Mouse (Mus musculus) kidney, adult 2 months (tissue): ENCODE data around the gene Olfr1302. TPM values are rescaled to one million over a fixed set of nuclear protein-coding genes. Genes with fewer than 3 reads are reported as not detected.

ENCODE experiments used
- DNase-seq: peaks from one replicate; pipeline ENCODE4 v3.0.0; 2021
- H3K27ac ChIP-seq: fragments of 200-500 bp; 2 replicates; pipeline ENCODE4 v1.5.1; 2012; ENCODE audit warnings: low read depth, low read length, control low read depth, inconsistent platforms; ENCODE audit not compliant: insufficient read depth
- H3K27me3 ChIP-seq: fragments of 200-500 bp; replicated peaks from 2 replicates; pipeline ENCODE4 v1.6.1; 2012; ENCODE audit warnings: mild to moderate bottlenecking, moderate library complexity, low read length, inconsistent platforms; ENCODE audit not compliant: control insufficient read depth, insufficient read depth
- H3K36me3 ChIP-seq: fragments of 200-500 bp; 2 replicates; pipeline ENCODE4 v1.6.1; 2012; ENCODE audit warnings: mild to moderate bottlenecking, moderate library complexity, low read length, inconsistent platforms; ENCODE audit not compliant: control insufficient read depth, insufficient read depth
- H3K4me1 ChIP-seq: fragments of 200-500 bp; 2 replicates; pipeline ENCODE4 v1.6.1; 2011; ENCODE audit warnings: low read length; ENCODE audit not compliant: control insufficient read depth, insufficient read depth
- H3K4me3 ChIP-seq: fragments of 200-500 bp; 2 replicates; pipeline ENCODE4 v1.5.1; 2011; ENCODE audit warnings: mild to moderate bottlenecking, low read depth, low read length, control low read depth; ENCODE audit not compliant: insufficient read depth
- CTCF ChIP-seq: fragments of 200-500 bp; conservative IDR thresholded peaks from 2 replicates; pipeline ENCODE4 v1.5.1; 2011; ENCODE audit warnings: low read depth, mild to moderate bottlenecking, control low read depth, low read length, moderate library complexity, mixed read lengths; ENCODE audit not compliant: insufficient read depth, insufficient read length
- POLR2A ChIP-seq: fragments of 200-500 bp; IDR thresholded peaks from one replicate; pipeline ENCODE4 v1.6.1; 2011; ENCODE audit warnings: low read depth, low read length, control low read depth
- WGBS: fragments of 180-500 bp; shearing (Covaris S2); methylation state at CpG from one replicate; pipeline ENCODE4 v1.1.7; 2018; 5-methylcytosine and 5-hydroxymethylcytosine counted together
- polyA plus RNA-seq: library from polyadenylated mRNA; depleted of rRNA; stranded (reverse); fragments of >200 nt; gene quantifications from 2 replicates; pipeline ENCODE4 v1.2.3, GENCODE M21; 2012; rRNA removed

Gene Olfr1302
- polyA plus RNA-seq: not detected in 2 replicates

DNA sequence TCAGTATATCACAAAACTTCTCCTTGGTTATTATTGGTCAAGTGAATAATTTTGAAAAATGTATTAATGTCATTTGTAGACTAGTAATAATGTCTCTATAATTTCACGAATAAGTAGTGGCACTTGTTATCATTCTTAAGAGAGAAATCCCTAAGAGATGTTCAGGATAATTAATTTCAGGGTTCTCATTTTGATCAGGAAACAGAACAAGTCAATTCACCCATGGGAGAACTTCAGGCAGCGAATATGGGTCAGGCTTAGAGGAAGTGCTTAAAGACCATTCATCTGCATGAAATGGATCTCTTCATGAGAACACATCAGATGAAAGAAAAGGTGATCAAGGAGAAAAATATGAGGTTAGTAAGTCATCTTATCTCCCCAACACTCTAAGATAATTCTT, at the start of gene Olfr1302:
Gene Olfr1302 (plus strand): TSS at position 301 of the 400 bp plus-strand sequence.
- no peaks in the 10 kb centered on the region for H3K4me1 ChIP-seq
- TF ChIP-seq CTCF: no peak
- TF ChIP-seq POLR2A: no peak
- H3K36me3 ChIP-seq: no peaks in the 10 kb centered on the region
- WGBS: 67% methylated on average over 2 of the region's 2 CpGs
- DNase-seq: no peak
- no peak within 1 kb of the TSS for H3K27ac ChIP-seq
- H3K27me3 ChIP-seq: no peaks in the 10 kb centered on the region
- H3K4me3 ChIP-seq: no peak within 1 kb of the TSS

DNA sequence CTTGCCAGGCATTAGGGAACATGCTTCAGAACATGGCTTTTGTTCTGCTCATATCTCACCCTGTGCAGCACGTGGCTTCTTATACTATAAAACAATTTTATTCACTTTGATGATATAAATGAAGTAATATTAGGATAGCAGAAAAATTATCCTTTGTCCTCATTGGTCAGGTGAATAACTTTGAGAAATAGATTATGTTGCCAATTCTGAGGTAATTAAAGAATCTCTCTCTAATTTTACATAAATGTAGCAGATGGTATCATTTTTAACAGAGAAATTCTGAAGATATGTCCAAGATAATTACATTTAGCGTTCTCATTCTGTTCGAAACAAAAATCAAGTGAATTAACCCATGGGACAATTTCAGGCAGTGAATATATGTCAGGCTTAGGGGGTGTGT, 26.5 kb upstream of the Olfr1302 start, which contains the start of gene Olfr1301:
Gene Olfr1301 (plus strand): TSS at position 301 of the 400 bp plus-strand sequence.
- DNase-seq: no peak
- Histone ChIP-seq H3K4me3 (no peak within 1 kb of the TSS), H3K4me1 (no peaks in the 10 kb centered on the region), H3K27me3 (no peaks in the 10 kb centered on the region), H3K36me3 (no peaks in the 10 kb centered on the region), H3K27ac (no peak within 1 kb of the TSS)
- no peak for TF ChIP-seq CTCF
- TF ChIP-seq POLR2A: no peak
- WGBS: 82% methylated on average over 3 of the region's 3 CpGs

DNA sequence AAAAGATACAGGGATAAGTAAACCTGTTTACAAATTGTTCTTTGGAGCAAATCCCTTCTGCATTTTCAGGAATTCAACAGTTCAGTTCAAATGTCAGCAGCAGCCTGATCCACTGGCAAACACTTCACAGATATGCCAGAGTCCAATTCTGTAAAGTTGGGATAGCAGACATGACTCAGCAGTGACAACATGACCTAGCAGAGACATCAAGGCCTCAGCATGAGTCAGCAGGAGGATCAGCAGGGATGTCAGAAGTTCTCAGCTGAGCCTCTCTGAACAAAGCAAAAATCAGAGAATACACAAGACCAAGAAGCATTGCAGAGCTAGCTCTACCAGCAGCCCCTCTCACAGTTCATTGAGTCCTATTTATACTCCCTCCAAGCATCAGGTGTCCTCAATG, 35.7 kb downstream of the Olfr1302 start:
- TF ChIP-seq POLR2A (no peak), CTCF (no peak)
- no peak for DNase-seq
- Histone ChIP-seq H3K4me3 (no peak overlapping the region), H3K27me3 (no peaks in the 10 kb centered on the region; the same call in 1 of the 2 replicates), H3K27ac (no peak overlapping the region), H3K4me1 (no peaks in the 10 kb centered on the region), H3K36me3 (no peaks in the 10 kb centered on the region)

DNA sequence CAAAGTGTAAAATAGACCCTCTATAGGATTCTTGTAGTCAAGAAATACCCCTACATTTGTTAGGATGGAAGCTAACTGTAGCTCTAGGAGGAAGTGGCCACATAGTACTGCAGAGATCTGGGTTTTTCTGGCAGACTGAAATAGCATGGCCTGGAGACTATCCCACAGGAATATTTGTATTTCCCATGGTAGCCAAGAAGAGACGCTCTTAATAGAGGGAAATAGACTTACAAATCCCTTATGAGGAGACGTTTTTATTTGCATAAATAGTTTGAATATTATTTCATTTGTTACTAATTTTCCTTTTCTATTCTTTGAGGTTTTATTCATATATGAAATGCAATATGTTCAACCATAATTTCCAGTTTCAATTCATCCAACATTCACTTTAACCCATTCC, 43.0 kb downstream of the Olfr1302 start, which contains the start of gene Olfr1303:
Gene Olfr1303 (minus strand): TSS at position 101 of the 400 bp plus-strand sequence.
- no peaks in the 10 kb centered on the region for H3K36me3 ChIP-seq
- H3K4me1 ChIP-seq: no peaks in the 10 kb centered on the region
- no peaks in the 10 kb centered on the region for H3K27me3 ChIP-seq
- H3K4me3 ChIP-seq: no peak within 1 kb of the TSS
- WGBS: 81% methylated on average over 2 of the region's 2 CpGs
- no peak within 1 kb of the TSS for H3K27ac ChIP-seq
- no peak for DNase-seq
- TF ChIP-seq CTCF: no peak
- no peak for TF ChIP-seq POLR2A

Other genes with a start within 250 kb of the Olfr1302 start
- gene Olfr1294, start 237.1 kb upstream of the Olfr1302 start, polyA plus RNA-seq: not detected in 2 replicates
- gene Olfr1295, start 207.7 kb upstream of the Olfr1302 start, polyA plus RNA-seq: not detected in 2 replicates
- gene Olfr1297, start 150.9 kb upstream of the Olfr1302 start, polyA plus RNA-seq: not detected in 2 replicates
- not detected in 2 replicates for gene Olfr1298, start 128.2 kb upstream of the Olfr1302 start, polyA plus RNA-seq
- gene Olfr1299, start 116.0 kb upstream of the Olfr1302 start, polyA plus RNA-seq: not detected in 2 replicates
- gene Olfr1301, start 26.4 kb upstream of the Olfr1302 start, polyA plus RNA-seq: not detected in 2 replicates
- gene Olfr1303, start 42.9 kb downstream of the Olfr1302 start, polyA plus RNA-seq: not detected in 2 replicates
- not detected in 2 replicates for gene Olfr1305, start 99.7 kb downstream of the Olfr1302 start, polyA plus RNA-seq
- gene Olfr1306, start 138.8 kb downstream of the Olfr1302 start, polyA plus RNA-seq: not detected in 2 replicates
- gene Olfr1307, start 172.0 kb downstream of the Olfr1302 start, polyA plus RNA-seq: not detected in 2 replicates
- gene Olfr1308, start 187.5 kb downstream of the Olfr1302 start, polyA plus RNA-seq: not detected in 2 replicates
- not detected in 2 replicates for gene Olfr1309, start 212.9 kb downstream of the Olfr1302 start, polyA plus RNA-seq
- not detected in 2 replicates for gene Olfr1310, start 235.3 kb downstream of the Olfr1302 start, polyA plus RNA-seq
- gene Olfr1311, start 247.0 kb downstream of the Olfr1302 start, polyA plus RNA-seq: not detected in 2 replicates